Mouse (Mus musculus) olfactory bulb, adult 2 months (tissue): Measurements from ENCODE around the gene D630023F18Rik.

Experiments
- CTCF ChIP-seq: fragments of 200-500 bp; IDR thresholded peaks from 2 replicates; pipeline ENCODE4 v1.5.1; 2012; ENCODE audit warnings: low read depth, mild to moderate bottlenecking, low read length, moderate library complexity; ENCODE audit not compliant: insufficient read depth
- POLR2A ChIP-seq: fragments of 200-500 bp; IDR thresholded peaks from 2 replicates; pipeline ENCODE4 v1.6.1; 2012; ENCODE audit warnings: mild to moderate bottlenecking, low read depth, low read length, moderate library complexity; ENCODE audit not compliant: insufficient read depth

DNA sequence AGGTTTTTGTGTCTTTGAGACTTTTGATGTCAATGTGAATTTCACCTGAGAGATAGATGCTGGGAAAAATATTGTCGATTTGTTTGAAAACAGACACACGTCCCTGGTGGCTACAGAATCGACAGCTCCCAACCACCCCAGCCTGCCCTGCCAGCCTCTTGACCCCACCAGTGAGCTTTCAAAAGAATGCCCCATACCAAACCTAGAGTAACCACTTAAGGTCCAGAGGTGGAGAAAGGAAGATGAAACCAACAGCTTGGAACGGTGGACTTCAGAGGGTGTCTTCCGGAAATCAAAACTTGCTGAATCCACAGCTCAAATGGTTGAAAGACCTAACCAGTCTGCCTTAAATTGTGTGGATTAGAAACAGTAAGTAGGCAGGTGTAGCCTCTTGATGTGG lies 24.3 kb upstream of the D630023F18Rik start:
- TF ChIP-seq POLR2A: no peak
- no peak for TF ChIP-seq CTCF
